Mouse (Mus musculus): Measurements from ENCODE around the gene Gm2888.
"Not testable (repeated sequence)": the region's sequence is repeated elsewhere in the genome, so short reads cannot be mapped to it uniquely, and the experiment has no call there.

Gene Gm2888

DNA sequence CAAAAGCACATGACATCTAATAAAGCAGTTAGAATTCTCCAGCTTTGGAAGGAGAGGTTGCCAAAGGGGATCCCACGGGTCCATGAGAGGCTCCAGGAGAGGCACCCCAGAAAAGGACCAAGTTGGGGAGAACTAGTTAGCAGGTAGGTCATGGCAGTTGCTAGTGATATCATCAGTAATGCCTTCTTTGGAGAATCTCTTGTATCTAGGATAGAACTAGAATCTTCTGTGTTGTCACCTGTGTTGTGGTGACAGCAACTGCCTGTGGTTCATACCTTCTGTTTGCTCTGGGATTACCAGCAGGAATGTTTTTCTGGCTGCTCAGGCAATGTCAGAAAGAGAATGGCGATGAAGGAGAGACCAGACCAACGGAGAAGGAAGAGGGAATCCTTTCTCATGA is at the start of gene Gm2888:
TSS of gene Gm2888 (plus strand) at position 301 of the 400 bp plus-strand sequence.
- not testable (repeated sequence) for DNase-seq

DNA sequence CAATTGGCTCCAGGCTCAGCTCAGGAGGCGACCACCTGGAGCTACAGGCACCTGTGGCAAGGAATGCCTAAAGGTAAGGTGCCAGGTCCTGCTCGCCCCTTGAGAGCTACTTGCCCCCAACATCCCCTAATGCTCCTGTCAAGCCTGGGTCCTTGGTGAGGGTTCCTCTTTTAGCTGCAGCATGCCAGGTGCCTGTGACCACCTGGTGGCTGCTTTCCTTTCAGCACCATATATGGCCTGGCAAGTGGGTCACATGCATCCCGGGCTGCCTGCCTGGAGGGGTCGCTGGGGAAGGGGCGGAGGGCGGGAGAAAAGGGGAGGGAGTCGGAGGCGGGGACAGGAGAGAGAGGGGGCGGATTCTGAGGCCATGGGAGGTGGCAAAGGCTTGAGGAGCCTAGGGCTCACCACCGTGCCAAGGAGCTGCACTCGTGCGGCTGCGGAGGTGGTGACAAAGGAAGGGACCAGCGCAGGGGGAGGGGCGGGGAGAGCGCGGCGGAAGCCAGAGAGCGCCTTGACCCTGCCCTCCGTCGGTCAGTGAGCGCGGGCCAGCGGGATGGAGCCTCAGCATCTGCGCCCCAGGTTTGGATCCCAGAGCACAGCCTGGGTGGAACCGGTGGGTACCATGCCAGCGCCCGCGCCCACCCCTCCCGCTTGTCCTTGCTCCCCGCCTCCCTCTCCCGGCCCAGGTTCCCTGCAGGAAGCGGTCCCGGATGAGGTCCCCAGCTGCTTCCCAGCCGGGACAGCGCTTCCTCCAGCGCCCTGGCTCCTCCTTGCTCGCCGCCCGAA is 19.1 kb downstream of the Gm2888 start, which contains the start of gene Gm2897:
TSS of gene Gm2897 (plus strand) at position 559 of the 786 bp plus-strand sequence.
- DNase-seq = not testable (repeated sequence)

DNA sequence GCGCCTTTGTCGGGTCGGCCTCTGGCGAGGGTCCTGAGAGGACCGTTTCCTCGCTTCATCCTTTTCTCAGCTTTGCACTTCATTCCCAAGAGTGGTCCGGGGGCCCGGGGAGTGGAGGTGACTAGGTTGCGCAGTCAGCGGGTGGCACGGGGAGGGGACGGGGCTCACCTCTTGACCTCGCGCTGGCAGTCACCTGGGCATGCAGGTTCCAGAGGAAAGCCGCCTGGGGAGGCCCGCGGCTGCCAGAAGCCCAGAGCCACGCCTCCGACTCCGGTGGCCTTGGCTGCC is 19.7 kb downstream of the Gm2888 start:
- DNase-seq = not testable (repeated sequence)

DNA sequence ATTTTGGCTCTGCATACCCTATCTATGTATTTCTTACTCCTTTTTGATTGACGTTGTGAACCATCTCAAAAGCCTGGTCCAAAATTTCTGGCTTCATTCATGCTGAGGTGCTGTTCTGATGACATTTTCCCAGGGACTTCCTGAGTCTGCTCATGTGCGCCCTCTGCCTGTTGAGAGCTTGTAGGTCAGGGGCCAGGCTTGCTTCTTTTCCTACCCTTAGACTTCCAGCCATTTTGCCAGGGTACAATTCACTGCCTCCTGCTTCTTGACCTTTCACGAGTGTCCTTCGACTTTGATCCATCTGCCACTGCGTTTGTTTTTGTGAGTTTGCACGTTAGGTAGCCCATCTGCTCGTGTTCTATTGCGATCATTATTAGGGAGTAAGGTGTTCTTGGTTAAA is 20.3 kb downstream of the Gm2888 start:
- not testable (repeated sequence) for DNase-seq

Measured in spleen, adult 18-20 months (tissue).